Mouse (Mus musculus): ENCODE results near the gene Taf12.

- TF ChIP-seq CTCF (IDR thresholded peaks at IDR 0.05; ENCODE audit: insufficient read depth, low read length) = no peak
- TF ChIP-seq POLR2A (IDR thresholded peaks at IDR 0.05; ENCODE audit: borderline replicate concordance, extremely low read depth, low read depth, low read length) = no peak
Measured at GRCm38 (mm10) chr4:132332880-132333279, 58.7 kb downstream of the Taf12 start.

Measured in lung, adult 2 months (tissue).